Mouse (Mus musculus) kidney, postnatal 14 days (tissue): Measurements from ENCODE around the gene Spen.

Source experiments
- DNase-seq: peaks from one replicate; pipeline ENCODE4 v3.0.0; 2022; ENCODE audit warnings: mixed read lengths

The Spen gene

GRCm38 (mm10) chr4:141526936-141527650, 11.3 kb downstream of the Spen start:
- no peak for DNase-seq

- no peak for DNase-seq
These were observed 12.5 kb downstream of the Spen start for GRCm38 (mm10) chr4:141525940-141526339.

GRCm38 (mm10) chr4:141524658-141525057, 13.7 kb downstream of the Spen start:
- DNase-seq = no peak

- DNase-seq = peak; percentile 49
These were observed 15.3 kb downstream of the Spen start for GRCm38 (mm10) chr4:141523128-141523527.

GRCm38 (mm10) chr4:141518386-141518785, 20.0 kb downstream of the Spen start:
- DNase-seq = no peak

- peak; percentile 61 for DNase-seq
These were observed 24.2 kb downstream of the Spen start for GRCm38 (mm10) chr4:141514179-141514641.

- DNase-seq = no peak
These were observed 26.3 kb downstream of the Spen start for GRCm38 (mm10) chr4:141512145-141512544.

GRCm38 (mm10) chr4:141510457-141510856, 27.9 kb downstream of the Spen start:
- no peak for DNase-seq

GRCm38 (mm10) chr4:141506893-141507292, 31.5 kb downstream of the Spen start:
- peak; percentile 44 for DNase-seq

GRCm38 (mm10) chr4:141506352-141506751, 32.0 kb downstream of the Spen start:
- DNase-seq = peak; percentile 94

- DNase-seq = no peak
These were observed 32.6 kb downstream of the Spen start for GRCm38 (mm10) chr4:141505810-141506209.

GRCm38 (mm10) chr4:141504471-141504870, 33.9 kb downstream of the Spen start:
- no peak for DNase-seq

- DNase-seq = no peak
These were observed 35.7 kb downstream of the Spen start for GRCm38 (mm10) chr4:141502723-141503122.

- DNase-seq = no peak
These were observed 37.3 kb downstream of the Spen start for GRCm38 (mm10) chr4:141501058-141501457.

- peak; percentile 33 for DNase-seq
These were observed 37.8 kb downstream of the Spen start for GRCm38 (mm10) chr4:141500637-141501036.

GRCm38 (mm10) chr4:141488670-141489069, 49.7 kb downstream of the Spen start:
- DNase-seq = no peak

- DNase-seq = no peak
These were observed 50.8 kb downstream of the Spen start for GRCm38 (mm10) chr4:141487581-141487980.

GRCm38 (mm10) chr4:141484071-141484470, 54.3 kb downstream of the Spen start:
- no peak for DNase-seq

GRCm38 (mm10) chr4:141479411-141479810, 59.0 kb downstream of the Spen start:
- DNase-seq = no peak

GRCm38 (mm10) chr4:141478794-141479193, 59.6 kb downstream of the Spen start:
- no peak for DNase-seq

- no peak for DNase-seq
These were observed 60.2 kb downstream of the Spen start for GRCm38 (mm10) chr4:141478225-141478624.

GRCm38 (mm10) chr4:141477681-141478102, 60.7 kb downstream of the Spen start:
- DNase-seq = peak; percentile 48

GRCm38 (mm10) chr4:141474431-141474830, 64.0 kb downstream of the Spen start:
- no peak for DNase-seq

GRCm38 (mm10) chr4:141472641-141473321, 65.6 kb downstream of the Spen start:
- DNase-seq = no peak
